Mouse (Mus musculus): ENCODE measurements around the gene Ntm. TPM values are rescaled to one million over a fixed set of nuclear protein-coding genes. Genes with fewer than 3 reads are reported as not detected.

The Ntm gene
- polyA plus RNA-seq, 1 experiment = 1.3 TPM

- Histone ChIP-seq H3K27ac (ENCODE audit: control insufficient read depth, insufficient read depth, low read depth, low read length, poor library complexity) (no peak overlapping the region), H3K4me1 (ENCODE audit: control insufficient read depth, insufficient read depth, low read length) (no peaks in the 10 kb centered on the region), H3K4me3 (replicated peaks; ENCODE audit: control insufficient read depth, low read depth, low read length) (no peak overlapping the region)
- TF ChIP-seq CTCF (IDR thresholded peaks at IDR 0.05; ENCODE audit: control insufficient read depth, insufficient read depth, low read length) (no peak), POLR2A (IDR thresholded peaks at IDR 0.05; ENCODE audit: borderline replicate concordance, control insufficient read depth, low read depth, low read length) (no peak)
- WGBS = 73% methylated on average over 7 of the region's 7 CpGs
Measured at GRCm38 (mm10) chr9:29779739-29780138, 183.2 kb downstream of the Ntm start.

DNA sequence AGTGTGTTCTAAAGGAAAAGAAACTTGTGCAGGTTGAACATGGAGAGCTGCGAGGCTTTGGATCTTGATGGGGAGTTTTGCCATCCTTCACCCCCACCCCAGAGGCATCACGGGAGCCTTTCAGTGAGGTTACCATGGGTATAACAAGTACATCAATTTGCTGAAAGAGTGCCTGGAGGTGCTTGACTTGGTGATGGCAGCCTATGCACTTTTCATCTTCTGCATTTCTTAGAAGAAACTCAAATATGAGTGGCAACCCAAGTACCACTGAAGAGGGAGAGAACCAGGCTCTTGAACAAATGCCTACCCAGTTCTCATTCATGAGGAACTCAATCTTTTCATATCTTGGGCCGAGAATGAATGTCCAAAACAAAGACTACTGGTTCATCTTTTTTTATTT is 186.0 kb downstream of the Ntm start:
- TF ChIP-seq CTCF (IDR thresholded peaks at IDR 0.05; ENCODE audit: control insufficient read depth, insufficient read depth, low read length) (no peak), POLR2A (IDR thresholded peaks at IDR 0.05; ENCODE audit: borderline replicate concordance, control insufficient read depth, low read depth, low read length) (no peak)
- no peaks in the 10 kb centered on the region; the same call in 1 of the 2 replicates for H3K4me1 ChIP-seq (ENCODE audit: control insufficient read depth, insufficient read depth, low read length)
- H3K4me3 ChIP-seq (replicated peaks; ENCODE audit: control insufficient read depth, low read depth, low read length) = no peak overlapping the region
- 81% methylated on average over 3 of the region's 3 CpGs for WGBS
- H3K27ac ChIP-seq (ENCODE audit: control insufficient read depth, insufficient read depth, low read depth, low read length, poor library complexity) = no peak overlapping the region

GRCm38 (mm10) chr9:29776542-29776941 is 186.4 kb downstream of the Ntm start:
- TF ChIP-seq CTCF (IDR thresholded peaks at IDR 0.05; ENCODE audit: control insufficient read depth, insufficient read depth, low read length) (no peak), POLR2A (IDR thresholded peaks at IDR 0.05; ENCODE audit: borderline replicate concordance, control insufficient read depth, low read depth, low read length) (no peak)
- WGBS = 85% methylated on average over 4 of the region's 4 CpGs
- H3K27ac ChIP-seq (ENCODE audit: control insufficient read depth, insufficient read depth, low read depth, low read length, poor library complexity) = no peak overlapping the region

GRCm38 (mm10) chr9:29776030-29776429 is 186.9 kb downstream of the Ntm start:
- Histone ChIP-seq H3K4me3 (replicated peaks; ENCODE audit: control insufficient read depth, low read depth, low read length) (no peak overlapping the region), H3K4me1 (ENCODE audit: control insufficient read depth, insufficient read depth, low read length) (no peaks in the 10 kb centered on the region; the same call in 1 of the 2 replicates), H3K27ac (ENCODE audit: control insufficient read depth, insufficient read depth, low read depth, low read length, poor library complexity) (no peak overlapping the region)
- WGBS = 82% methylated on average over 4 of the region's 4 CpGs
- TF ChIP-seq CTCF (IDR thresholded peaks at IDR 0.05; ENCODE audit: control insufficient read depth, insufficient read depth, low read length) (no peak), POLR2A (IDR thresholded peaks at IDR 0.05; ENCODE audit: borderline replicate concordance, control insufficient read depth, low read depth, low read length) (no peak)

More at GRCm38 (mm10) chr9:29776542-29776941, 186.4 kb downstream of the Ntm start:
- no peak overlapping the region for H3K4me3 ChIP-seq (replicated peaks; ENCODE audit: control insufficient read depth, low read depth, low read length)
- no peaks in the 10 kb centered on the region; the same call in 1 of the 2 replicates for H3K4me1 ChIP-seq (ENCODE audit: control insufficient read depth, insufficient read depth, low read length)

- TF ChIP-seq POLR2A (IDR thresholded peaks at IDR 0.05; ENCODE audit: borderline replicate concordance, control insufficient read depth, low read depth, low read length) (no peak), CTCF (IDR thresholded peaks at IDR 0.05; ENCODE audit: control insufficient read depth, insufficient read depth, low read length) (no peak)
- no peak overlapping the region for H3K27ac ChIP-seq (ENCODE audit: control insufficient read depth, insufficient read depth, low read depth, low read length, poor library complexity)
- H3K4me3 ChIP-seq (replicated peaks; ENCODE audit: control insufficient read depth, low read depth, low read length) = no peak overlapping the region
- no peaks in the 10 kb centered on the region; the same call in 1 of the 2 replicates for H3K4me1 ChIP-seq (ENCODE audit: control insufficient read depth, insufficient read depth, low read length)
- 76% methylated on average over 11 of the region's 11 CpGs for WGBS
Measured at GRCm38 (mm10) chr9:29772625-29773388, 190.1 kb downstream of the Ntm start.

DNA sequence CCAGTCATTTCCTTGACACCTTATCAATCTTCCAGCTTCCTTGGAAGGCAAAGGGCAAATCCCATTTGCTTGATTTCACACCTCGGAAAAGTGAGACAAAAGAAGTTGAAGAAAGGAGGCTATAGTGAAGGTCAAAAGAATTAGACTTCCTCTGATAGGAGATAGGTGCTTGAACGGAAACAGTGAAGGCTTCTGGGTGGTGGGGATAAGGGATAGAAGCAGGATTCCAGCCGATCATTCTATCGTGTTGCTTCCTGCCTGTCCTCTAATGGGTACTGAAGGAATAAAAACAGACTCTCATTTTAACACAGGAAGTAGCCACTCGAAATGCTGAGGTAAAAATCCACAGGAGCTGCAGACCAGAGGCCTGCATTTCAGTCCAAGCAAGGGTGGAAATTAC is 191.1 kb downstream of the Ntm start:
- TF ChIP-seq CTCF (IDR thresholded peaks at IDR 0.05; ENCODE audit: control insufficient read depth, insufficient read depth, low read length) = no peak
- no peak for TF ChIP-seq POLR2A (IDR thresholded peaks at IDR 0.05; ENCODE audit: borderline replicate concordance, control insufficient read depth, low read depth, low read length)
- H3K4me3 ChIP-seq (replicated peaks; ENCODE audit: control insufficient read depth, low read depth, low read length) = no peak overlapping the region
- no peak overlapping the region for H3K27ac ChIP-seq (ENCODE audit: control insufficient read depth, insufficient read depth, low read depth, low read length, poor library complexity)
- no peaks in the 10 kb centered on the region; the same call in 1 of the 2 replicates for H3K4me1 ChIP-seq (ENCODE audit: control insufficient read depth, insufficient read depth, low read length)
- WGBS = 27% methylated on average over 5 of the region's 5 CpGs

- 82% methylated on average over 23 of the region's 23 CpGs for whole genome bisulfite sequencing
- H3K4me3 ChIP-seq (replicated peaks; ENCODE audit: control insufficient read depth, low read depth, low read length) = no peak overlapping the region
- no peak overlapping the region for H3K27ac ChIP-seq (ENCODE audit: control insufficient read depth, insufficient read depth, low read depth, low read length, poor library complexity)
- TF ChIP-seq POLR2A (IDR thresholded peaks at IDR 0.05; ENCODE audit: borderline replicate concordance, control insufficient read depth, low read depth, low read length) (no peak), CTCF (IDR thresholded peaks at IDR 0.05; ENCODE audit: control insufficient read depth, insufficient read depth, low read length) (no peak)
- no peaks in the 10 kb centered on the region; the same call in 1 of the 2 replicates for H3K4me1 ChIP-seq (ENCODE audit: control insufficient read depth, insufficient read depth, low read length)
Measured at GRCm38 (mm10) chr9:29771071-29771785, 191.7 kb downstream of the Ntm start.

DNA sequence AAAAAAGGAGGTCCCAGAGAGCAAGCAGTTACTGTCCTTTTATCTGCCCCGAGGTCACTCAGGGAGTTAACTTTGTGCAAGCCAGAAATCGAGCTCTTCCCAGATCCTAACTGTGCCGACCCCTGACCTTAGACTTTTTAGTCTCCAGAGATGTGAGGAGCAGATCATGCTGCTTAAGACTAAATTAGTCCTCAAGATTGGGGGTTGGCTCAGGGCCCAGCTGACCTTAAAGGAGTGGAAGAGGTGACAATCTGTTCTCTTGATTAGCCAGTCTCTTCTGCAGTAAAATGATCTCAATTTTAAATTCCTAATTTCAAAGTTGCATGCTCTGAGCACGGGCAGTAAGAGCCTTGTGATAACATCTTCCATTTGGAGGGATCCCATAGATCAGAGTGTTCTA is 193.6 kb downstream of the Ntm start:
- WGBS = 69% methylated on average over 4 of the region's 4 CpGs
- no peaks in the 10 kb centered on the region for H3K4me1 ChIP-seq (ENCODE audit: control insufficient read depth, insufficient read depth, low read length)
- no peak overlapping the region for H3K4me3 ChIP-seq (replicated peaks; ENCODE audit: control insufficient read depth, low read depth, low read length)
- TF ChIP-seq POLR2A (IDR thresholded peaks at IDR 0.05; ENCODE audit: borderline replicate concordance, control insufficient read depth, low read depth, low read length) = no peak
- no peak for TF ChIP-seq CTCF (IDR thresholded peaks at IDR 0.05; ENCODE audit: control insufficient read depth, insufficient read depth, low read length)
- H3K27ac ChIP-seq (ENCODE audit: control insufficient read depth, insufficient read depth, low read depth, low read length, poor library complexity) = no peak overlapping the region

Measured in bone marrow, adult 2 months (tissue).